Mouse (Mus musculus) kidney, adult 9 months (tissue): ENCODE results near the gene Etl4.
A peak's percentile ranks its signal among the peaks of the same experiment; 100 is the strongest.
"Not testable (repeated sequence)": the region's sequence is repeated elsewhere in the genome, so short reads cannot be mapped to it uniquely, and the experiment has no call there.

Experiments used
- DNase-seq: peaks from one replicate; pipeline ENCODE4 v3.0.0; 2022

Etl4 gene

GRCm38 (mm10) chr2:20336176-20336575 is 426.6 kb downstream of the Etl4 start:
- no peak for DNase-seq

GRCm38 (mm10) chr2:20339016-20339734 is 429.6 kb downstream of the Etl4 start:
- DNase-seq: no peak

GRCm38 (mm10) chr2:20339919-20340318 is 430.3 kb downstream of the Etl4 start:
- peak; percentile 33 for DNase-seq

GRCm38 (mm10) chr2:20346873-20347272 is 437.3 kb downstream of the Etl4 start:
- DNase-seq: no peak

- no peak for DNase-seq
Measured at GRCm38 (mm10) chr2:20349268-20349667, 439.7 kb downstream of the Etl4 start.

GRCm38 (mm10) chr2:20352796-20353195 is 443.2 kb downstream of the Etl4 start:
- DNase-seq: no peak

GRCm38 (mm10) chr2:20377026-20377425 is 467.4 kb downstream of the Etl4 start:
- DNase-seq: no peak

- DNase-seq: not testable (repeated sequence)
Measured at GRCm38 (mm10) chr2:20380874-20381273, 471.3 kb downstream of the Etl4 start.

GRCm38 (mm10) chr2:20394083-20394482 is 484.5 kb downstream of the Etl4 start:
- DNase-seq: no peak

- DNase-seq: no peak
Measured at GRCm38 (mm10) chr2:20396978-20397377, 487.4 kb downstream of the Etl4 start.

GRCm38 (mm10) chr2:20400556-20400955 is 491.0 kb downstream of the Etl4 start:
- peak; percentile 69 for DNase-seq

GRCm38 (mm10) chr2:20404395-20404794 is 494.8 kb downstream of the Etl4 start:
- no peak for DNase-seq

GRCm38 (mm10) chr2:20407101-20407500 is 497.5 kb downstream of the Etl4 start:
- no peak for DNase-seq

GRCm38 (mm10) chr2:20414856-20415255 is 505.3 kb downstream of the Etl4 start:
- no peak for DNase-seq

GRCm38 (mm10) chr2:20416934-20417614 is 507.5 kb downstream of the Etl4 start:
- peak; percentile 33 for DNase-seq

GRCm38 (mm10) chr2:20417998-20418397 is 508.4 kb downstream of the Etl4 start:
- no peak for DNase-seq

- peak; percentile 54 for DNase-seq
Measured at GRCm38 (mm10) chr2:20419975-20420374, 510.4 kb downstream of the Etl4 start.

GRCm38 (mm10) chr2:20422275-20422674 is 512.7 kb downstream of the Etl4 start:
- no peak for DNase-seq

GRCm38 (mm10) chr2:20433656-20434055 is 524.1 kb downstream of the Etl4 start:
- no peak for DNase-seq

- no peak for DNase-seq
Measured at GRCm38 (mm10) chr2:20435530-20435929, 526.0 kb downstream of the Etl4 start.

- DNase-seq: no peak
Measured at GRCm38 (mm10) chr2:20442731-20443130, 533.2 kb downstream of the Etl4 start.

- DNase-seq: peak; percentile 45
Measured at GRCm38 (mm10) chr2:20443671-20444440, 534.3 kb downstream of the Etl4 start.
